Mouse (Mus musculus) heart, embryonic 11.5 days (tissue): ENCODE data around the gene Mb21d2. TPM values are rescaled to one million over a fixed set of nuclear protein-coding genes. Genes with fewer than 3 reads are reported as not detected.

Source experiments
- ATAC-seq: fragments of 200-750 bp; cut with Nextera tagmentation; replicated peaks from 2 replicates; pipeline ENCODE4 v1.8.0; 2017; ENCODE audit warnings: moderate library complexity; ENCODE audit not compliant: insufficient number of reproducible peaks, low FRiP score, low TSS enrichment
- H3K27ac ChIP-seq: fragments of 300-500 bp; sonication (generic); 2 replicates; pipeline ENCODE4 v1.5.1; 2014; ENCODE audit warnings: mild to moderate bottlenecking, low read depth, low read length
- H3K27me3 ChIP-seq: fragments of 300-500 bp; sonication (generic); 2 replicates; pipeline ENCODE4 v1.6.1; 2014; ENCODE audit warnings: mild to moderate bottlenecking, low read length, mixed read lengths; ENCODE audit not compliant: control insufficient read depth, insufficient read depth
- H3K36me3 ChIP-seq: fragments of 300-500 bp; sonication (generic); 2 replicates; pipeline ENCODE4 v1.6.1; 2014; ENCODE audit warnings: mild to moderate bottlenecking, low read length, moderate library complexity, mixed read lengths; ENCODE audit not compliant: control insufficient read depth, insufficient read depth
- H3K4me1 ChIP-seq: fragments of 300-500 bp; sonication (generic); 2 replicates; pipeline ENCODE4 v1.6.1; 2014; ENCODE audit warnings: low read length; ENCODE audit not compliant: control insufficient read depth, insufficient read depth
- H3K4me2 ChIP-seq: fragments of 300-500 bp; sonication (generic); 2 replicates; pipeline ENCODE4 v1.6.1; 2014; ENCODE audit warnings: mild to moderate bottlenecking, moderate library complexity
- H3K4me3 ChIP-seq: fragments of 300-500 bp; sonication (generic); 2 replicates; pipeline ENCODE4 v1.5.1; 2014; ENCODE audit warnings: low read depth, low read length
- H3K9ac ChIP-seq: fragments of 300-500 bp; sonication (generic); 2 replicates; pipeline ENCODE4 v1.6.1; 2014; ENCODE audit warnings: mild to moderate bottlenecking, low read depth, low read length, moderate library complexity
- H3K9me3 ChIP-seq: fragments of 300-500 bp; sonication (generic); replicated peaks from 2 replicates; pipeline ENCODE4 v1.6.1; 2016; ENCODE audit warnings: low read length; ENCODE audit not compliant: control insufficient read depth
- WGBS: fragments of 180-500 bp; shearing (Covaris S2); extraction: QIAGEN DNeasy Blood & Tissue Kit; methylation state at CpG from one replicate; pipeline ENCODE4 v1.1.7; 2014; ENCODE audit not compliant: insufficient replicate concordance; 5-methylcytosine and 5-hydroxymethylcytosine counted together
- polyA plus RNA-seq: library from polyadenylated mRNA; unstranded; fragments of >200 nt; fragmentation: Nextera tagmentation; extraction: Ambion mirVana; gene quantifications from 2 replicates; pipeline ENCODE4 v1.2.1, GENCODE M21; 2014

Gene Mb21d2
- polyA plus RNA-seq, 1 experiment from 2014 or later = 5.8 TPM

DNA sequence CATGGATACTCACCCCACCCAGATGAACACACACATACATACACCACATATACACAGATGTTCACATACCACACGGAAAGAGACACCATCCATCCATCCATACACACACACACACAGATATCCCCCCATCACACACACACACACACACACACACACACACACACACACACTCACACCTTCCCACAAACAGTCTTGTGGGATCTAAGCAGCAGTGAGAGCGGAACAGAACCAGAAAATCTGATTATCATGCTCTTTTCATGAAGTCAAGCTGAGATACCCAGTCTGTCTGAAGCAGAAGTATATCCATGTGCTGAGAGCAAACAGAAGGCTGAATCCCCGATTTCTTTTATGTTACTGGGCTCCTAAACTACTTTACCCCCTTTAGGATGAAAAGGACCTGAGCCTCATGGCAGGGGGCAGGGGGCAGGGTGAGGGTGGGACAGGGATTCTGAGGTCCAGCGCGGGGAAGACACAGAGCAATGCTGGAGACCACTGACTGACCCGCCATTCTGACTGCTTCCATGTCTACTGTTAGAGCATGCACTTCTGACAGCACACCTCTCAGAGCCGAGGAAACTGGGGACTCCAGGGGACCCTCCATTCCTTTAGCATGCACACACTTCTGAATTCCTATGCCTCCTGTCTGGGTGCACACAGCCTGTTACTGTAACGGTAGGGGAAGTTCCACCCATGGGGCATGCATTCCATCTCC lies 62.7 kb downstream of the Mb21d2 start:
- no peak overlapping the region for H3K9ac ChIP-seq
- H3K27me3 ChIP-seq = no peaks in the 10 kb centered on the region
- peaks cover 24% of the 10 kb centered on the region for H3K4me1 ChIP-seq
- WGBS = 61% methylated on average over 8 of the region's 8 CpGs
- no peak for ATAC-seq
- no peaks in the 10 kb centered on the region for H3K36me3 ChIP-seq
- H3K27ac ChIP-seq = no peak overlapping the region
- no peaks in the 10 kb centered on the region for H3K9me3 ChIP-seq
- H3K4me2 ChIP-seq = no peak overlapping the region
- no peak overlapping the region for H3K4me3 ChIP-seq

DNA sequence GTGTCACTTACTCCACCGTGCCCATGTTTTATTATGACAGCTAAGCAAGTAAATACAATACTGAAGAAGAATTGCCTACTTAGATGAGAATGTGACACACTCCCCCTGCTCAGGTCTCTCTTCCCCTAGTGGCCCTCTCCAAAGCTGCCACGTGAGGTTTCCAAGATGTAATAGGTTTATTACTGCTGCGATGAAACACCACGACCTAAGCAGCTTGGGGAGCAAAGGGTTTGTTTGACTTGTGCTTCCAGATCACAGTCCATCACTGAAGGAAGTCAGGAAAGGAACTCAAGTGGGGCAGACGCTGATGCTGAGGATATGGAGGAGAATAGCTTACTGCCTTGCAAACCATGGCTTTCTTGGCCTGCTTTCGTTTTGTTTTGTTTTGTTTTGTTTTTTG lies 65.9 kb downstream of the Mb21d2 start:
- H3K27me3 ChIP-seq = no peaks in the 10 kb centered on the region
- H3K4me3 ChIP-seq = no peak overlapping the region
- 75% methylated on average over 6 of the region's 6 CpGs for WGBS
- peaks cover 16% of the 10 kb centered on the region for H3K4me1 ChIP-seq
- H3K36me3 ChIP-seq = no peaks in the 10 kb centered on the region
- H3K9me3 ChIP-seq = no peaks in the 10 kb centered on the region
- H3K27ac ChIP-seq = no peak overlapping the region
- H3K4me2 ChIP-seq = no peak overlapping the region
- no peak for ATAC-seq
- H3K9ac ChIP-seq = no peak overlapping the region

DNA sequence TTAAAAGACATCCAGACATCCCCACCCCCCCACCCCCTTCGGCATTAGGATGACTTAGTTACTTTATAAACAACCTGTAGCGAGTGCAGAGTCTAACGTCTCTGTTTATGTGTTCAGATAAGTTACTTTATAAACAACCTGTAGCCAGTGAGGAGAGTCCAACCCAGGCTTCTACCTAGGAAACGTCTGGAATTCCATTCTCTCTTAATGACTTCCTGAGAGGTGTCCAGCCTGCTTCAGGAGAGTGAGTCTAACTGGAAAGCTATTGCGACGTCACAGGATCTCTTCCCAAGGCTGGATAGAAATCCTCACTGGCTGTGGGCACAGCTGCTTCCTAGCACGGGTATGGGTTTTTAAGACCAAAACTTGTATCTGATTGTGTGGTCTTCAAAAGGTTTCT lies 67.4 kb downstream of the Mb21d2 start:
- ATAC-seq = no peak
- H3K36me3 ChIP-seq = no peaks in the 10 kb centered on the region
- H3K27ac ChIP-seq = no peak overlapping the region
- no peak overlapping the region for H3K4me3 ChIP-seq
- H3K9ac ChIP-seq = no peak overlapping the region
- peaks cover 13% of the 10 kb centered on the region for H3K4me1 ChIP-seq
- no peak overlapping the region for H3K4me2 ChIP-seq
- WGBS = 20% methylated on average over 7 of the region's 7 CpGs
- H3K9me3 ChIP-seq = no peaks in the 10 kb centered on the region
- no peaks in the 10 kb centered on the region for H3K27me3 ChIP-seq

DNA sequence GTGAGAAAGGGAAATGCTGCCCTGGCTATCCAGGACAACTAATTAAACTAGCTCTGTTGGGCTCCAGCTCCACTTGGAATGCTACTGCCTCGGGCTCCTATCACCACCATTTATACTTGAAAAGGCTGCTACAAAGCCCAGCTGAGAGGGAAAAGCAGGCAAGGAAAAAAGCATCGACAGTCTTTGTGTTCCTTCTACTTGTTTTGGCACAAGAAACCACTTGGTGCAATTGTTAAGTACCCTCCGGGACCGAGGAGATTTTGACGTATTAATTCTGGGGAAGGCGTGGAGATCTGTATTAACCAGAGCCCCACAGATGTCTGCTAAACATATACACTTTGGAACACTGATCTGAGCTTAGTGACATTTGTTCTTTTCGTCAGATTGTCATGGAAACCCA lies 69.8 kb downstream of the Mb21d2 start:
- Histone ChIP-seq H3K27me3 (no peaks in the 10 kb centered on the region), H3K4me2 (no peak overlapping the region), H3K9ac (no peak overlapping the region), H3K36me3 (no peaks in the 10 kb centered on the region), H3K27ac (no peak overlapping the region), H3K9me3 (no peaks in the 10 kb centered on the region), H3K4me1 (peaks cover 13% of the 10 kb centered on the region), H3K4me3 (no peak overlapping the region)
- no peak for ATAC-seq
- WGBS = 45% methylated on average over 7 of the region's 7 CpGs

DNA sequence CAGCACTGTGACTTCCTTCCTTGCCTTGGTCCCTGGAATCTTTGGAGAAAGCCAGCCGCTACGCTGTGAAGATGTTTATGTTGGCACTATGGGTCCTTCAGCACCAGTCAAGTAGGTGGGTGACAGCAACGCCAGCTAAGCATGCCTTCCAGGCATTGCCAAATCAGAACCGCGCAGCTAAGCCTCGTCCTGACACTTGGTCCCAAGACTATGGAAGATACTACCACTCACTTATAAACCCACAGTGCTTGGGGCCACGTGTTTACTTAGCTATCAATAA lies 70.5 kb downstream of the Mb21d2 start:
- no peak for ATAC-seq
- no peak overlapping the region for H3K27ac ChIP-seq

DNA sequence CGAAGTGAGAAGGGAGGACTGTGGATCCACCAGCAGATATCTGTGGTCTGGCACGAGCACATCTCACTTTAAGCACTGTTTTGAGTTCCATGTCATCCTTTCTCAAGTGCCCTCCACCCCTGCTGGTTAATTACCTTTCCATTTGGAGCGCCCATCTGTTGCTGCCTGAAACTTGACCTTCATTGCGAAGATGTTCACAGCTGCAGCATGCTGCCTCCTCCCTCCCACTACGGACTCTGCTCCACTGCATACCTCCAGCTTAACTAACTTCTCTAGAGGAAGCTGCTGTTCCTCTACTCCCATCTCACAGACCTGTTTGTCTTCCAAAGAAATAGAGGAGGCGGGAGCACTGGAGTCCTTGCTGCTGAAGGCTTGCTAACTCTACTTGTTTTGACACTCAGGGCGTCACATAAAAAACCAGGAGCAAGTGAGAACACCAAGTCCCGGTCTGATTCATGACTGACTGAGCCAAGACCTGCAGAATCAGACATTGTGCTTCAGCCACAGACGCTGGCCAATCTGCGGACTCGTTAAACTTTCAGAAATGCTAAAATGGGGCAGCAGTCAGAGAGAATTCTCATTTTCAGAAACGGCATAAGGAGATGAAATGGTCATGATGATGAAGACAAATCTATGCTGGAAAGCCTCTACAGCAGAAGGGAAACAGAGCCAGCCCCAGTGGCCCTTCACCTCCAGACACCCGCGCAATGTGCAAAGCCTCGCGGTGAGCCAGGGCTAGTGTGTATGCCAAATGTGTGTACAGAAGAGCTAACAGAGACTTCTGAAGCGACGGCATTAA lies 71.1 kb downstream of the Mb21d2 start:
- no peak overlapping the region for H3K27ac ChIP-seq
- peaks cover 13% of the 10 kb centered on the region for H3K4me1 ChIP-seq
- no peaks in the 10 kb centered on the region for H3K9me3 ChIP-seq
- whole genome bisulfite sequencing = 72% methylated on average over 18 of the region's 18 CpGs
- no peaks in the 10 kb centered on the region for H3K36me3 ChIP-seq
- H3K4me3 ChIP-seq = no peak overlapping the region
- H3K9ac ChIP-seq = no peak overlapping the region
- no peaks in the 10 kb centered on the region for H3K27me3 ChIP-seq
- no peak for ATAC-seq
- H3K4me2 ChIP-seq = no peak overlapping the region

More for the DNA sequence above, 70.5 kb downstream of the Mb21d2 start:
- H3K4me2 ChIP-seq = no peak overlapping the region
- H3K9ac ChIP-seq = no peak overlapping the region
- no peaks in the 10 kb centered on the region for H3K36me3 ChIP-seq
- H3K4me3 ChIP-seq = no peak overlapping the region
- no peaks in the 10 kb centered on the region for H3K9me3 ChIP-seq
- WGBS = 66% methylated on average over 7 of the region's 7 CpGs
- peaks cover 13% of the 10 kb centered on the region for H3K4me1 ChIP-seq
- H3K27me3 ChIP-seq = no peaks in the 10 kb centered on the region

DNA sequence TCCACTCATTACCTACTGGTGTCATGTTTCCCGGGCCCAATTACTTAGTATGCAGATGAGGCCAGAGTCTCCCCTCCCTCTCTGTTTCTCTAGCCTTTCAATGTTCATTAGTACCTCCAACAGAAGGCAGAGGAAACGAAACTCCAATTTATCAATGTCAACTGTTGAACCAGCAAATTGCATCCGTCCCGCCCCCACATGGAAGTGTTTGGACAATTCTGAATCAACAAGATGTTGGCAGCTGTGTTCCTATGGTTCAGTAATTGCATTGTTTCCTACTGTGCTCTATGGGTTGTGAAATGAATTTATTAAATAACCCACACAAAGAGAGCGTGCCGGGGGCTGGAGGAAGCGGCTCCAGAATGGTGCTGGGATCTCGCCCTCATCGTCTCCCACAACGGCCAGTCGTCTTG lies 78.1 kb downstream of the Mb21d2 start:
- Histone ChIP-seq H3K4me1 (no peaks in the 10 kb centered on the region), H3K4me2 (no peak overlapping the region), H3K27ac (no peak overlapping the region), H3K9ac (no peak overlapping the region), H3K27me3 (no peaks in the 10 kb centered on the region), H3K4me3 (no peak overlapping the region), H3K9me3 (no peaks in the 10 kb centered on the region; the same call in 1 of the 2 replicates), H3K36me3 (no peaks in the 10 kb centered on the region)
- ATAC-seq = no peak
- 63% methylated on average over 11 of the region's 11 CpGs for WGBS

DNA sequence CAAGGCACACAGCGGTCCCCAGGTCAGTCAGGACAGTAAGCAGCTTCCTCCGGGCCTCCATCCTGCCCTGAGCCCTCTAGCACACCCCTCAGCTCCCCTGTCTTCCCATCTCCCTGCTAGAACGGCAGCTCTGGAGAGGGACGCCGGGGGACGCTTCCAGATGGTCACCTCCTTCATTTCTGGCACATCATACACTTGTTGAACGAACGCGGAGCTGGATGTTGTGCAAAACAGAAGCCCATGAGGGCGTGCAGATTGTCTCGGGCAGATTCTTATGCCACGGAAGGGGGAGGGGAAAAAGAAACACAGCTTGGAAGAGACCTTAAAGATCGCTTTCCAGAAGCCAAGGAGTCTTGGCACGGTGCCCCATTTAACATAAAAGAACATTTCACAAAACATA lies 78.6 kb downstream of the Mb21d2 start:
- Histone ChIP-seq H3K9me3 (no peaks in the 10 kb centered on the region; the same call in 1 of the 2 replicates), H3K27ac (no peak overlapping the region), H3K9ac (no peak overlapping the region), H3K4me3 (no peak overlapping the region), H3K27me3 (no peaks in the 10 kb centered on the region), H3K4me2 (no peak overlapping the region; the same call in 1 of the 2 replicates), H3K4me1 (no peaks in the 10 kb centered on the region), H3K36me3 (no peaks in the 10 kb centered on the region)
- WGBS = 73% methylated on average over 14 of the region's 14 CpGs
- no peak for ATAC-seq

DNA sequence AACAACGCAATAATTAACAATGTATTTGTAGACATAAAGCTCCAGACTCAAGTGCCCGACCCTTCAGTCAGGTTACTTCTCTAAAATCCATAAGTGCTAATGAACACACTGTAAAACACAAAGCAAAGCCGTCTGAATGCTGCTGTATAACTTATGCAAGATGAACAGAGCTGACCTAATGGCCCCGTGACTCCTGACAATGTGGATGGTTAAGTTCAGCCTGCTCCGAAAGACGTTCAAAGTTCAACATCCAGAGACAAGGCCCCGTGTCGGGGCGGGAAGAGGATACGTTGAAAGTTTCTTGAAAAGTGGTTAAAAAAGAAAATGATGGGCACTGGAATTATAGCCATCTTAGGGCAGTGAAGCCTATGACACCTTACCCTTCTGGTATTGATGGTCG lies 83.3 kb downstream of the Mb21d2 start:
- Histone ChIP-seq H3K27ac (no peak overlapping the region), H3K4me2 (no peak overlapping the region), H3K4me3 (no peak overlapping the region), H3K4me1 (peaks cover 2% of the 10 kb centered on the region; the same call in 1 of the 2 replicates), H3K36me3 (no peaks in the 10 kb centered on the region), H3K9ac (no peak overlapping the region), H3K9me3 (no peaks in the 10 kb centered on the region; the same call in 1 of the 2 replicates), H3K27me3 (no peaks in the 10 kb centered on the region)
- ATAC-seq = no peak
- WGBS = 85% methylated on average over 11 of the region's 11 CpGs
